Mouse (Mus musculus) Patski (cell line): Measurements from ENCODE around the gene Rpl22. TPM values are rescaled to one million over a fixed set of nuclear protein-coding genes. Genes with fewer than 3 reads are reported as not detected.

ENCODE experiments used
- ATAC-seq: fragments of 100-300 bp; one replicate; pipeline ENCODE4 v1.8.0; 2021
- CTCF ChIA-PET: fragments of 350-600 bp; sonication (Branson Sonifier 250); formaldehyde crosslinking; loops from one replicate; lab custom pipeline; 2022; ENCODE audit warnings: inconsistent platforms; lab: Charles Lee
- POLR2A ChIA-PET: fragments of 350-600 bp; sonication (Branson Sonifier 250); formaldehyde crosslinking; loops from one replicate; lab custom pipeline; 2022; ENCODE audit warnings: antibody characterized with exemption, inconsistent platforms; lab: Charles Lee
- DNase-seq: peaks from one replicate; pipeline ENCODE4 v3.0.0-alpha.2; 2011; ENCODE audit warnings: low read depth, low spot score
- H3K27me3 ChIP-seq: fragments of 371-371 bp; one replicate; pipeline ENCODE4 v1.5.1; 2021
- CTCF ChIP-seq: fragments of 100-300 bp; IDR thresholded peaks from one replicate; pipeline ENCODE4 v1.5.1; 2021
- in situ Hi-C: fragments of 300-500 bp; cut with MboI; formaldehyde crosslinking; loops from 3 replicates; pipeline ENCODE4 v1.11.1; 2018; ENCODE audit warnings: low pct_unique_long_range_greater_than_20kb, mixed read lengths
- polyA plus RNA-seq: library from polyadenylated mRNA; unstranded; gene quantifications from one replicate; pipeline ENCODE4 v1.2.3, GENCODE M21; 2021

Rpl22 gene
- polyA plus RNA-seq, 1 experiment from 2014 or later = 562 TPM

- peak; percentile 8 for ATAC-seq
- in situ Hi-C loops = no loop called here
- ChIA-PET CTCF (no interaction called here), POLR2A (no interaction called here)
- no peak for DNase-seq
- TF ChIP-seq CTCF = no peak
- H3K27me3 ChIP-seq = peaks cover 8% of the 10 kb centered on the region
Observed at GRCm38 (mm10) chr4:152313211-152313632, 12.3 kb upstream of the Rpl22 start.

GRCm38 (mm10) chr4:152313934-152314333 lies 11.6 kb upstream of the Rpl22 start:
- TF ChIP-seq CTCF = no peak
- no peak for ATAC-seq
- H3K27me3 ChIP-seq = peaks cover 8% of the 10 kb centered on the region
- no peak for DNase-seq
- ChIA-PET POLR2A (no interaction called here), CTCF (no interaction called here)
- in situ Hi-C loops = no loop called here

- CTCF ChIA-PET = interaction anchor here (1.1 kb wide), 1 partner anchor 22 kb away, joined by 3 read pairs; no protein-coding TSS in a partner anchor
Observed at GRCm38 (mm10) chr4:152315498-152316213, 9.9 kb upstream of the Rpl22 start.

GRCm38 (mm10) chr4:152317631-152318033 lies 7.9 kb upstream of the Rpl22 start:
- no peak for TF ChIP-seq CTCF
- in situ Hi-C loops = no loop called here

More at GRCm38 (mm10) chr4:152315498-152316213, 9.9 kb upstream of the Rpl22 start:
- POLR2A ChIA-PET = interaction anchor here (0.6 to 1.0 kb wide), 2 partner anchors 14 to 119 kb away, joined by 3 to 4 read pairs; no protein-coding TSS in a partner anchor
- DNase-seq (no peak), ATAC-seq (no peak)
- in situ Hi-C loops = no loop called here
- H3K27me3 ChIP-seq = peaks cover 8% of the 10 kb centered on the region
- TF ChIP-seq CTCF = no peak

GRCm38 (mm10) chr4:152318517-152319234 lies 6.9 kb upstream of the Rpl22 start, which contains the start of gene Rnf207:
TSS of gene Rnf207 (minus strand) at chr4:152318993.
- CTCF ChIA-PET = interaction anchor here (0.9 to 1.7 kb wide), 4 partner anchors 14 to 116 kb away, joined by 3 to 7 read pairs (median 5); no protein-coding TSS in a partner anchor
- POLR2A ChIA-PET = interaction anchor here (1.0 kb wide), 1 partner anchor 115 kb away, joined by 3 read pairs; no protein-coding TSS in a partner anchor
- no peaks in the 10 kb centered on the region for H3K27me3 ChIP-seq
- TF ChIP-seq CTCF = no peak
- DNase-seq (no peak), ATAC-seq (no peak)
- in situ Hi-C loops = no loop called here

More at GRCm38 (mm10) chr4:152317631-152318033, 7.9 kb upstream of the Rpl22 start:
- CTCF ChIA-PET = interaction anchor here (1.2 to 1.4 kb wide), 2 partner anchors 107 to 115 kb away, joined by 3 to 5 read pairs; no protein-coding TSS in a partner anchor
- no peak for ATAC-seq
- peaks cover 7% of the 10 kb centered on the region for H3K27me3 ChIP-seq
- POLR2A ChIA-PET = no interaction called here
- no peak for DNase-seq

- in situ Hi-C loops = no loop called here
- ATAC-seq = no peak
- H3K27me3 ChIP-seq = no peaks in the 10 kb centered on the region
- TF ChIP-seq CTCF = no peak
- no peak for DNase-seq
- ChIA-PET CTCF (interaction anchor here (1.4 to 2.1 kb wide), 3 partner anchors 103 to 112 kb away, joined by 3 to 8 read pairs (median 5); no protein-coding TSS in a partner anchor), POLR2A (interaction anchor here (0.7 kb wide), 1 partner anchor 17 kb away, joined by 4 read pairs; no protein-coding TSS in a partner anchor)
Observed at GRCm38 (mm10) chr4:152321464-152321863, 4.1 kb upstream of the Rpl22 start.

GRCm38 (mm10) chr4:152324641-152325562 lies 640 bp upstream of the Rpl22 start:
- no peak for TF ChIP-seq CTCF
- ATAC-seq = peak; percentile 24
- DNase-seq = no peak
- in situ Hi-C loops = loop anchor here (5.0 kb wide), 2 partner anchors 62 to 112 kb away; no protein-coding TSS in a partner anchor
- ChIA-PET POLR2A (interaction anchor here (1.3 kb wide), 1 partner anchor 20 kb away, joined by 3 read pairs; no protein-coding TSS in a partner anchor), CTCF (interaction anchor here (1.6 to 2.4 kb wide), 2 partner anchors 38 to 107 kb away, joined by 4 to 14 read pairs; no protein-coding TSS in a partner anchor)
- H3K27me3 ChIP-seq = no peaks in the 10 kb centered on the region

- ChIA-PET CTCF (interaction anchor here (1.2 to 2.4 kb wide), 2 partner anchors 59 to 106 kb away, joined by 3 to 14 read pairs; no protein-coding TSS in a partner anchor), POLR2A (interaction anchor here (0.7 kb wide), 1 partner anchor 81 kb away, joined by 3 read pairs; no protein-coding TSS in a partner anchor)
- ATAC-seq (no peak), DNase-seq (no peak)
- TF ChIP-seq CTCF = no peak
- in situ Hi-C loops = loop anchor here (5.0 kb wide), 2 partner anchors 61 to 111 kb away; no protein-coding TSS in a partner anchor
- no peaks in the 10 kb centered on the region for H3K27me3 ChIP-seq
Observed at GRCm38 (mm10) chr4:152326543-152326942, 1.0 kb downstream of the Rpl22 start.

- ChIA-PET CTCF (interaction anchor here (7.3 kb wide), 1 partner anchor 104 kb away, joined by 64 read pairs; no protein-coding TSS in a partner anchor), POLR2A (no interaction called here)
- in situ Hi-C loops = loop anchor here (5.0 kb wide), 2 partner anchors 59 to 109 kb away; no protein-coding TSS in a partner anchor
- H3K27me3 ChIP-seq = no peaks in the 10 kb centered on the region
- TF ChIP-seq CTCF = no peak
- ATAC-seq (no peak), DNase-seq (no peak)
Observed at GRCm38 (mm10) chr4:152328691-152329090, 3.1 kb downstream of the Rpl22 start.
